Mouse (Mus musculus): Measurements from ENCODE around the gene Smoc2.

Gene Smoc2

GRCm38 (mm10) chr17:14280425-14280833 is 1.1 kb downstream of the Smoc2 start:
- DNase-seq = no peak

GRCm38 (mm10) chr17:14288015-14288616 is 8.8 kb downstream of the Smoc2 start:
- DNase-seq = peak; percentile 78 to 87

- peak; percentile 49 to 66 for DNase-seq
Observed at GRCm38 (mm10) chr17:14293617-14294016, 14.3 kb downstream of the Smoc2 start.

- no peak for DNase-seq
Observed at GRCm38 (mm10) chr17:14295146-14295545, 15.8 kb downstream of the Smoc2 start.

- DNase-seq = no peak
Observed at GRCm38 (mm10) chr17:14300361-14300760, 21.1 kb downstream of the Smoc2 start.

GRCm38 (mm10) chr17:14301491-14302344 is 22.4 kb downstream of the Smoc2 start:
- DNase-seq = no peak

- DNase-seq = peak; percentile 24 to 50
Observed at GRCm38 (mm10) chr17:14302356-14302755, 23.1 kb downstream of the Smoc2 start.

GRCm38 (mm10) chr17:14303722-14304121 is 24.4 kb downstream of the Smoc2 start:
- no peak for DNase-seq

- no peak for DNase-seq
Observed at GRCm38 (mm10) chr17:14309884-14310283, 30.6 kb downstream of the Smoc2 start.

- DNase-seq = no peak
Observed at GRCm38 (mm10) chr17:14312440-14312839, 33.1 kb downstream of the Smoc2 start.

GRCm38 (mm10) chr17:14314308-14314707 is 35.0 kb downstream of the Smoc2 start:
- DNase-seq = no peak

GRCm38 (mm10) chr17:14316536-14316935 is 37.2 kb downstream of the Smoc2 start:
- no peak for DNase-seq

GRCm38 (mm10) chr17:14317439-14317838 is 38.1 kb downstream of the Smoc2 start:
- DNase-seq = no peak

- DNase-seq = no peak
Observed at GRCm38 (mm10) chr17:14326156-14326555, 46.9 kb downstream of the Smoc2 start.

- DNase-seq = no peak
Observed at GRCm38 (mm10) chr17:14328037-14328436, 48.7 kb downstream of the Smoc2 start.

GRCm38 (mm10) chr17:14330498-14330897 is 51.2 kb downstream of the Smoc2 start:
- peak in 1 of 2 experiments; percentile 15 for DNase-seq

GRCm38 (mm10) chr17:14339932-14340557 is 60.7 kb downstream of the Smoc2 start:
- DNase-seq = no peak

GRCm38 (mm10) chr17:14340736-14341135 is 61.4 kb downstream of the Smoc2 start:
- DNase-seq = no peak

GRCm38 (mm10) chr17:14342511-14342910 is 63.2 kb downstream of the Smoc2 start:
- DNase-seq = no peak

- no peak for DNase-seq
Observed at GRCm38 (mm10) chr17:14343442-14343841, 64.1 kb downstream of the Smoc2 start.

- no peak for DNase-seq
Observed at GRCm38 (mm10) chr17:14345556-14345955, 66.2 kb downstream of the Smoc2 start.

- no peak for DNase-seq
Observed at GRCm38 (mm10) chr17:14346891-14347290, 67.6 kb downstream of the Smoc2 start.

- DNase-seq = no peak
Observed at GRCm38 (mm10) chr17:14349086-14349814, 69.9 kb downstream of the Smoc2 start.

Measured in kidney, postnatal 25 days (tissue).